Mouse (Mus musculus): ENCODE results near the gene Fam205c.
"Not testable (repeated sequence)": the region's sequence is repeated elsewhere in the genome, so short reads cannot be mapped to it uniquely, and the experiment has no call there.

The Fam205c gene

DNA sequence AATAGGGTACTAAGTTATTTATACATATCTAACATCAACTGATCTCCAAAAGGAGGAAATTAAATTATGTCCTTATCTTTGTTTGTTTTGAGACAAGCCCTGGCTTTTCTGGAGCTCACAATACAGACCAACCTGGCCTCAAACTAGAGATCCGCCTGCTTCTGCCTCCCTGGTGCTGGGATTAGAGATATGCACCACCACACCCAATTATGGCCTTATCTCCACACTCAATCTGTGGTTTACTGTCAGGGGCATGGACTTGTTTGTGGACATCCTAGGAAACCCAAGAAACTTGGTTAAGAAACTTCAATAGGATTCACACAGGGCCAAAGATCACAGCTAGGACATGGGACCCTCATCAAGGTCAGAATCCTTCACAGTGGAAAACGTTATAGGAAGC, 3.6 kb upstream of the Fam205c start:
- DNase-seq (ENCODE audit: low spot score) = no peak

DNA sequence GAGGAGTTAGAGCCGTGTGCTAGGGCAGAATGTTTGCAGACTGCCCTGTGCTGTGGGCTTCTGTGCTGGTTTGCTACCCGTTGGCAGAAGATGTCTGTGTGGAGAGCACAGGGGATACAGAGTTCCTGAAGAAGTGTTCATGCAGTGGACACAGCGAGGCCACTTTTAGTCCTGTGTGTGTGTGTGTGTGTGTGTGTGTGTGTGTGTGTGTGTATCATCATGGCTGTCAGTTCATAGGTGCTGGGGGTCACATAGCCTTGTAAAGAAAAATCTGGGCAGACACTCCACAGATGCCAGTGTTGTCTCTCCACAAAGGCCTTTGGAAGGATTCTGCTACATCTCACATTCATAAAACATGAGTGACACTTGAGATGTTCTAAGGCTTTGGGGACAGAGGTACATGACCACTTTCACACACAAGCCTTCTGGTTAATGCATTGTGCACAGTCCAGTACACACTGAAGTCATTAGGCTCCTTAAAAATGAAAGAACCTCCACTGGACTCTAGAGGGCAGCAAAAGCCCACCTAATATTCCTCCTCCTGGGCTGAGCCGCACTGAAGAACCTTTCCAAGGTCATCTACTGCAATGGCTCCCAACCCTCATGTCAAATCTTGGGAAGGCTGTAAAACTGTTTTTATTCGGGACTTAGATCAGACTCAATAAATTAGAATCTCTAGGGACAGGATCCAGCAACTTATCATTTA, 2.7 kb upstream of the Fam205c start:
- DNase-seq (ENCODE audit: low spot score) = no peak

DNA sequence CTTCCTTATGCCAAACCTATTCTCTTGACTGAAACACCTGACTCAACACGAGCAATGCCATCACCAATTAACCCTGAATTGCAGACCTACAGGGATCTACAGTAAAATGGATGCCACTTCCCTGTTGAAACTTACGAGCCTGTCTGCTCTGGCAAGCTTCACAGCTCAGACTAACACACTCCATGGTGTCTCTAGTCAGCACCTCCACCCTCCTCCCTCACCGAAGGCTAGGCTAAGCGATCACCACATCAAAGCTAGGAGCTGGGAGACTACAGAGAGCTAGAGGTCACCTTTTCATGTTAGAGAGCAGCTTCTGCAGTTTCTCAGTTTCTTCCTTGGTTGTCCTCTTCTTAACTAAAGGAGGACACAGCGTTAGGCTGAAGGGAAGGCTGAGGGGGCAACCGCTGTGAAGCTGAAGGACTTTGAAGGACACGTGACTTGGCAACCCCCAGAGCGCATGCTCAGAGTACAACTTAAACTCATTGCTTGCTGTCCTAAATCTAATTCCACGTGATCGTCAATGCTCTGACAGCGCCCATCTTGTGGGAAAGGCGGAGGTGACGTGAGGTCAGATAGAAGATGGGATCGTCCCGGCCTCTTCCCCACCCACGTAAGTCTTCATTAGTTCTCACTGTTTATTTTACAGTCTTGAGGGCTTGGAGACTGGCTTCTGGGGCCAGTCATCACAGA, 1.1 kb downstream of the Fam205c start:
- peak; percentile 29 for DNase-seq (ENCODE audit: low spot score)

DNA sequence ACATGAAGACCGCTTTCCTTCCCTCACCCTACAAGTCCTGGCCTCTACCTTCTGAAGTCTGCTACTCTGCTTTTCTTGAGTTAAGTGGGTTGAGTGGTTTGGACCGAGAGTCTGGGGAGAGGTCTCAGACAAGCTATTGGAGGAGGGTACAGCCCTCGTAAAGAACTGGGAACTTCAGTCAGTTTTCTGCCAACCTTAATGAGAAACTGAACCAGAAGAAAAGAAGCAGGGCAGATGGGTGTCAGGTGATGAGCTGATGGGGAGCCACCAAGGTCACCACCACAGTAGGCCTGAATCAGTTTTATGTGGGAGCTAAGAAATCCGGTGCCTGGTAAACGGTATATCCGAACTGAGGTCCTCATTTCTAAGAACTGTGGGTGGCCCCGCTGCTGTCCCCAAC, 1.9 kb downstream of the Fam205c start:
- no peak for DNase-seq (ENCODE audit: low spot score)

DNA sequence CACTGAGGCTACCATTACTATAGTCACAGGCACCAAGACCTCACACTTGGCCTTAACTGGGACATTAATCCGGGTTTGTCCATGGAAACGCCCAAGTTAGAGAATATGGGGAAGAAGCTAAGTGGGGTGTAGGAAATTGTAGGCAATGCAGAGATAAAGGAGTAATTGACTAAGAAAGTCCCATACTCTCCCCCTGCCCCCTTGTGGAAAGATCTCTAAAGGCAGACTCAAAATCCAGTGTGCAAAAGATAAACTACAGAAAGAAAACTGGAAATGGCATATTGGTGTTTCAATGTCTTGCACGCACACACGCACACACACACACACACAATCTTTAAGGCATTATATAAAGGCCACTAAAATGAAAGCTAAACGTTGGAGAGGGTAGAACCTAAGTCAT, 3.3 kb downstream of the Fam205c start:
- DNase-seq (ENCODE audit: low spot score) = no peak

DNA sequence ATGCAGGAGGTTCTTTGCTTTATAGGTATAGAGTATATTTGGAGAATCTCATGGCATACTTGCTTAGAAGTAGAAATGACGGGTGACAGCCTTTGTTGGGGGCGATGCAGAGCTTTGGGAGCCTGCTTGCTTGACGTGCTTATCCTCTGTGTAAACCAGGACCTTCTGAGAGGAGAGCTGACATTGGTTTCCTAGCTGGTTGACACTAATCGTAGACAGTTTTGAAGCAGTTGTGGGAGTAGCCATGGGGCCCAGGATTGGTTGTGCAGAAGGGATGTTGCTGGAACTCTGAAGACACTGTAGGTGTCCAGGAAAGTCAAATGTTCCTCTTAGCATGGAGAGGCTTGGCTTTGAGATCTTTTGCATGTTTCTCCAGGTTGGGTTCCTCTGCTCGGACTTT, 5.8 kb downstream of the Fam205c start:
- no peak for DNase-seq (ENCODE audit: low spot score)

DNA sequence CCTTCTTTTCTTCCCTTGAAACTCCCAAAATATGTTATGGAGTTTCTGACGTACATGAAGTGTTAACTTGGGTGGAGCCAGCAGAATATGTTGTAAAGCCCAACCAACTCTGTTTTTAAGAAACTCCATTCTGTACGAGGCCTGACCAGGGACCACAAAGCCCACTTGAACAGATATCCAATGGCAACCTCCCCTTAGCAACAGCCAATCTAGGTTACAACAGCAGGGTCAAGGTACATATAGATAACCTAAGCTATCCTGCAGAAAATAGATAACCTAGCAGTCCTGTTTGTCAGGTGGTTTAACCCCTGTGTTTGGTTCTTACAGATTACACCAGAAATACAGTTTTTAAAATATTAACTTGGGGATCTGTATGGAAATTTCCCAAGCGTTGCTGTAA, 6.6 kb downstream of the Fam205c start:
- no peak for DNase-seq (ENCODE audit: low spot score)

DNA sequence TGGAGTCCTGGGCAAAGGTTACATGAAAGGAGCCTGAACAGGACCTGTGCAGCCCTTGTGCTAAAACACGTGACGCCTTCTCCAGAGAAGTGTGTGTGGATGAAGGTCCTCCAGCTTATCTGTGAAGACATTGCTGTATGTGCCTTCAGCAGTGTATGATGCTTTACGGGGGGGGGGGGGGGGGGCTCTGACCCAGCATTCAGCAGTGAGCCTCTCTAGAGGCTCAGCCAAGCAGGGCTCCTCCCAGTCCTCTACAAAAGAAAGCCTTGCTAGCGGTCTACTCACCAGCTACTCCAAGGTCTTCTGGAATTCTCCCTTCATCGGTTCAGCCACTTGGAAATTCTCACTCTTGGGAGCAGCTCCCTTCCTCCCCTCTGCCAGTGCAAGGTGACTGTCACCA, 10.5 kb downstream of the Fam205c start:
- not testable (repeated sequence) for DNase-seq (ENCODE audit: low spot score)

DNA sequence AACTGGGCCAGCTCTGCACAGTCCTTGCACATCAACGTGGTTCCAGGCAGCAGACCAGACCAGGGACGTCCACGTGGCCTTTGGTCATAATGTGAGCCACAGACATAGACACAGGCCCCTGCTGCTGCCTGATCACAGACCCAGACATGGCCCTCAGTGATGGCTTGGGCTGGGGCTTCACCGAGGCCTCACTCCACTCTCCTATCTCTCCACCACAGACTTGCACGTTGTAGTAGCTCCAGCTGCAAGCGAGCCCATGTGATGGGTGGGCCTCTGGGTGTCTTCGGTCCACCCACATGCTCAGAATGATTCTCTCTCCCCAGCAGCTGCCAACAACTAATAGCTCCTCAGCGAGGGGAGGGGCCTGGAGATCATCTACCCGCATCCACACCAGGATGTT, 13.6 kb downstream of the Fam205c start:
- DNase-seq (ENCODE audit: low spot score) = not testable (repeated sequence)

DNA sequence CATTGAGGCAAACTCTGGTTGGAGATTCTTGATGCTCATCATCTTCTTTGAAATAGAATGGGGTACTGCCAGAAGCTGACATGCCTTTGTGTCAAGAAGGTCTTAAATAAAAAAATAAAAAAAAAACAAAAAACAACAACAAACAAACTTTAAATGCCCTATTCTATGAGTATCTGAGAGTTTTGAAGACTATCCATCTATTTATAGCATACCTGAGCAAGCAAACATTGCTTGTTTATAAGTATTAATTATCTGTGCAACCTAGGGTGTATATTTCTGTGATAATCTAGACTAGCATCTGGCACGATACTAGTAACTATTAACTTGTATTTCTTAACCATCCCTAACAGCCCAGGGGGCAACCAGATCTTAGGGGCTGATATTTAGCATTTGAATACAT, 17.4 kb downstream of the Fam205c start, which contains the start of gene Gm12394:
Gene Gm12394 (minus strand): TSS at position 101 of the 400 bp plus-strand sequence.
- DNase-seq (ENCODE audit: low spot score) = not testable (repeated sequence)

DNA sequence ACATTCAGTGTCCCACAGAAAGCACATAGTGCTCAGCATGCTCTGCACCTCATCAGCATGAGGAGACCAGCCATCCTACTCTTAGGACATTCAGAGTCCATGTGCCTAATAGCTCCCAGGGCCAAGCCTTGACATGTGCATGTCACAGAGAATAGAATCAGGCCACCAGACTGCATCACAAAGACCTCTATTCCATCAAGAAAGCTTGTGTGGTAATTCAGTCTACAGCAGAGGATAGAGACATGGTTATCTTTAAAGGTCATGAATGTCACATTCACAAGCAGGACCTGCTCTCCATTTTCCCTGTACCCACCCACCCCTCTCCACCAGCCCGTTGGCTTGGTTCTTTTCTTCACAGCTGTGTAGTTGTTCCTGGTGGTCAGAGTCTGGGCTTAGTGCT, 20.2 kb downstream of the Fam205c start, which contains the start of gene Fam205a1:
Gene Fam205a1 (minus strand): TSS at position 101 of the 400 bp plus-strand sequence.
- not testable (repeated sequence) for DNase-seq (ENCODE audit: low spot score)

All from testis, postnatal 14 days (tissue).